Mouse (Mus musculus): ENCODE results near the gene Med4.

GRCm38 (mm10) chr14:73495753-73496152 is 14.1 kb upstream of the Med4 start:
- TF ChIP-seq POLR2A (IDR thresholded peaks at IDR 0.05; ENCODE audit: borderline replicate concordance, low read depth, low read length) (no peak), CTCF (IDR thresholded peaks at IDR 0.05; ENCODE audit: low read depth, low read length) (no peak)
